Mouse (Mus musculus) stomach, embryonic 16.5 days (tissue): ENCODE measurements around the gene Tmem41b. TPM values are rescaled to one million over a fixed set of nuclear protein-coding genes. Genes with fewer than 3 reads are reported as not detected.

Source experiments
- ATAC-seq: fragments of 200-750 bp; cut with Nextera tagmentation; 2 replicates; pipeline ENCODE4 v1.8.0; 2017; ENCODE audit warnings: moderate number of reproducible peaks, moderate TSS enrichment; ENCODE audit not compliant: insufficient read depth, low FRiP score
- H3K27ac ChIP-seq: fragments of 300-500 bp; sonication (generic); 2 replicates; pipeline ENCODE4 v1.5.1; 2014; ENCODE audit warnings: low read length
- H3K27me3 ChIP-seq: fragments of 300-500 bp; sonication (generic); 2 replicates; pipeline ENCODE4 v1.6.1; 2014; ENCODE audit warnings: low read length, control low read depth, mixed read lengths; ENCODE audit not compliant: control insufficient read depth, insufficient read depth
- H3K36me3 ChIP-seq: fragments of 300-500 bp; sonication (generic); 2 replicates; pipeline ENCODE4 v1.6.1; 2014; ENCODE audit warnings: low read length; ENCODE audit not compliant: control insufficient read depth, insufficient read depth
- H3K4me1 ChIP-seq: fragments of 300-500 bp; sonication (generic); 2 replicates; pipeline ENCODE4 v1.6.1; 2014; ENCODE audit warnings: low read length, control low read depth, mixed read lengths; ENCODE audit not compliant: control insufficient read depth, insufficient read depth
- H3K4me2 ChIP-seq: fragments of 300-500 bp; sonication (generic); 2 replicates; pipeline ENCODE4 v1.6.1; 2014; ENCODE audit warnings: low read depth, low read length, mixed read lengths
- H3K4me3 ChIP-seq: fragments of 300-500 bp; sonication (generic); replicated peaks from 2 replicates; pipeline ENCODE4 v1.5.1; 2014; ENCODE audit warnings: mild to moderate bottlenecking, low read length
- H3K9ac ChIP-seq: fragments of 300-500 bp; sonication (generic); 2 replicates; pipeline ENCODE4 v1.6.1; 2014; ENCODE audit warnings: low read length
- H3K9me3 ChIP-seq: fragments of 300-500 bp; sonication (generic); replicated peaks from 2 replicates; pipeline ENCODE4 v1.6.1; 2016; ENCODE audit warnings: low read length, control low read depth; ENCODE audit not compliant: control insufficient read depth
- WGBS: fragments of 180-500 bp; shearing (Covaris S2); extraction: QIAGEN DNeasy Blood & Tissue Kit; methylation state at CpG from one replicate; pipeline ENCODE4 v1.1.7; 2014; 5-methylcytosine and 5-hydroxymethylcytosine counted together
- polyA plus RNA-seq: library from polyadenylated mRNA; unstranded; fragments of >200 nt; fragmentation: Nextera tagmentation; extraction: Ambion mirVana; gene quantifications from 2 replicates; pipeline ENCODE4 v1.2.1, GENCODE M21; 2015

The Tmem41b gene
- polyA plus RNA-seq, 1 experiment from 2014 or later: 67.5 TPM

GRCm38 (mm10) chr7:109965658-109966057 is 21.1 kb downstream of the Tmem41b start:
- H3K27ac ChIP-seq: no peak overlapping the region
- H3K9me3 ChIP-seq: no peaks in the 10 kb centered on the region; the same call in 1 of the 2 replicates
- no peak for ATAC-seq

GRCm38 (mm10) chr7:109963707-109964106 is 23.0 kb downstream of the Tmem41b start:
- H3K27me3 ChIP-seq: no peaks in the 10 kb centered on the region
- H3K9ac ChIP-seq: no peak overlapping the region
- H3K27ac ChIP-seq: no peak overlapping the region
- 91% methylated on average over 4 of the region's 4 CpGs for WGBS
- H3K9me3 ChIP-seq: no peaks in the 10 kb centered on the region; the same call in 1 of the 2 replicates
- no peak for ATAC-seq
- no peak overlapping the region for H3K4me3 ChIP-seq
- no peak overlapping the region for H3K4me2 ChIP-seq
- no peaks in the 10 kb centered on the region for H3K36me3 ChIP-seq
- H3K4me1 ChIP-seq: peaks cover 10% of the 10 kb centered on the region

More at GRCm38 (mm10) chr7:109965658-109966057, 21.1 kb downstream of the Tmem41b start:
- Histone ChIP-seq H3K4me2 (no peak overlapping the region), H3K4me1 (peaks cover 15% of the 10 kb centered on the region), H3K36me3 (no peaks in the 10 kb centered on the region), H3K27me3 (no peaks in the 10 kb centered on the region), H3K4me3 (no peak overlapping the region), H3K9ac (no peak overlapping the region)

- H3K27ac ChIP-seq: no peak overlapping the region
- no peaks in the 10 kb centered on the region for H3K27me3 ChIP-seq
- H3K36me3 ChIP-seq: no peaks in the 10 kb centered on the region
- no peak for ATAC-seq
- H3K4me3 ChIP-seq: no peak overlapping the region
- H3K4me1 ChIP-seq: peaks cover 11% of the 10 kb centered on the region
- H3K9me3 ChIP-seq: no peaks in the 10 kb centered on the region; the same call in 1 of the 2 replicates
- no peak overlapping the region for H3K4me2 ChIP-seq
- 75% methylated on average over 4 of the region's 4 CpGs for WGBS
- no peak overlapping the region for H3K9ac ChIP-seq
Measured at GRCm38 (mm10) chr7:109962596-109962995, 24.1 kb downstream of the Tmem41b start.

GRCm38 (mm10) chr7:109961570-109961969 is 25.2 kb downstream of the Tmem41b start:
- H3K36me3 ChIP-seq: no peaks in the 10 kb centered on the region
- no peaks in the 10 kb centered on the region for H3K27me3 ChIP-seq
- WGBS: 67% methylated on average over 2 of the region's 2 CpGs
- H3K4me1 ChIP-seq: peaks cover 11% of the 10 kb centered on the region
- no peak overlapping the region for H3K9ac ChIP-seq
- H3K27ac ChIP-seq: no peak overlapping the region
- H3K4me3 ChIP-seq: no peak overlapping the region
- no peak for ATAC-seq
- H3K4me2 ChIP-seq: no peak overlapping the region
- no peaks in the 10 kb centered on the region; the same call in 1 of the 2 replicates for H3K9me3 ChIP-seq

GRCm38 (mm10) chr7:109960613-109961154 is 26.0 kb downstream of the Tmem41b start:
- Histone ChIP-seq H3K9ac (peak overlapping the region; percentile 95), H3K4me3 (peak overlapping the region; percentile 78), H3K36me3 (no peaks in the 10 kb centered on the region), H3K27me3 (no peaks in the 10 kb centered on the region), H3K4me2 (peak overlapping the region; percentile 72), H3K27ac (peak overlapping the region; percentile 87), H3K9me3 (no peaks in the 10 kb centered on the region; the same call in 1 of the 2 replicates), H3K4me1 (peaks cover 11% of the 10 kb centered on the region)
- no peak for ATAC-seq
- WGBS: 12% methylated on average over 13 of the region's 13 CpGs

- peak within 1 kb of the TSS; percentile 95 for H3K9ac ChIP-seq
- peak within 1 kb of the TSS; percentile 72 for H3K4me2 ChIP-seq
- no peaks in the 10 kb centered on the region for H3K9me3 ChIP-seq
- ATAC-seq: peak; percentile 94
- H3K36me3 ChIP-seq: no peaks in the 10 kb centered on the region
- peak within 1 kb of the TSS; percentile 78 for H3K4me3 ChIP-seq
- WGBS: under 1% methylated on average over 83 of the region's 107 CpGs
- no peaks in the 10 kb centered on the region for H3K27me3 ChIP-seq
- H3K4me1 ChIP-seq: peaks cover 16% of the 10 kb centered on the region
- peak within 1 kb of the TSS; percentile 87 for H3K27ac ChIP-seq
Measured at GRCm38 (mm10) chr7:109959716-109960612, 26.8 kb downstream of the Tmem41b start, which contains the start of gene Dennd5a. Gene Dennd5a (minus strand): TSS chr7:109960470.

GRCm38 (mm10) chr7:109958843-109959715 is 27.6 kb downstream of the Tmem41b start:
- H3K9ac ChIP-seq: peak overlapping the region; percentile 95
- no peaks in the 10 kb centered on the region for H3K9me3 ChIP-seq
- peak overlapping the region; percentile 72 for H3K4me2 ChIP-seq
- H3K27ac ChIP-seq: peak overlapping the region; percentile 87
- WGBS: 5% methylated on average over 18 of the region's 18 CpGs
- H3K4me3 ChIP-seq: peak overlapping the region; percentile 78
- H3K27me3 ChIP-seq: no peaks in the 10 kb centered on the region
- H3K36me3 ChIP-seq: no peaks in the 10 kb centered on the region
- ATAC-seq: no peak
- H3K4me1 ChIP-seq: peaks cover 20% of the 10 kb centered on the region

- Histone ChIP-seq H3K4me3 (peak overlapping the region; percentile 78), H3K27me3 (no peaks in the 10 kb centered on the region), H3K9me3 (no peaks in the 10 kb centered on the region), H3K27ac (no peak overlapping the region), H3K4me1 (peaks cover 20% of the 10 kb centered on the region), H3K36me3 (no peaks in the 10 kb centered on the region), H3K4me2 (peak overlapping the region; percentile 72), H3K9ac (peak overlapping the region; percentile 95)
- 68% methylated on average over 8 of the region's 8 CpGs for WGBS
- no peak for ATAC-seq
Measured at GRCm38 (mm10) chr7:109957996-109958789, 28.5 kb downstream of the Tmem41b start.
